Mouse (Mus musculus): ENCODE data around the gene Arxes1. TPM values are rescaled to one million over a fixed set of nuclear protein-coding genes. Genes with fewer than 3 reads are reported as not detected.
A peak's percentile ranks its signal among the peaks of the same experiment; 100 is the strongest.
"Not testable (repeated sequence)": the region's sequence is repeated elsewhere in the genome, so short reads cannot be mapped to it uniquely, and the experiment has no call there.

Arxes1 gene
- polyA plus RNA-seq (2011; ENCODE audit: insufficient read length, low read depth, missing spikeins): 3.6 and 12.2 TPM in 2 replicates

- H3K4me3 ChIP-seq (ENCODE audit: insufficient read depth, low read length): peak within 1 kb of the TSS; percentile 34; the same call in 1 of the 2 replicates
- H3K27ac ChIP-seq (ENCODE audit: insufficient read depth, low read length); H3K4me1 ChIP-seq (ENCODE audit: control insufficient read depth, insufficient read depth, low read length): not testable (repeated sequence)
Observed at GRCm38 (mm10) chrX:136032799-136033763, at the start of gene Arxes1. Arxes1 (plus strand) TSS chrX:136033367.

GRCm38 (mm10) chrX:135984539-135985260, 48.5 kb upstream of the Arxes1 start:
- TF ChIP-seq CTCF (IDR thresholded peaks at IDR 0.05; ENCODE audit: borderline replicate concordance, insufficient read depth, low read length): no peak
- no peak for TF ChIP-seq POLR2A (IDR thresholded peaks at IDR 0.05; ENCODE audit: low read depth, low read length)
- Histone ChIP-seq H3K4me1 (ENCODE audit: control insufficient read depth, insufficient read depth, low read length) (no peaks in the 10 kb centered on the region), H3K4me3 (ENCODE audit: insufficient read depth, low read length) (no peak overlapping the region), H3K27ac (ENCODE audit: insufficient read depth, low read length) (no peak overlapping the region)

GRCm38 (mm10) chrX:135986267-135986666, 46.9 kb upstream of the Arxes1 start:
- H3K4me1 ChIP-seq (ENCODE audit: control insufficient read depth, insufficient read depth, low read length): no peaks in the 10 kb centered on the region
- no peak for TF ChIP-seq POLR2A (IDR thresholded peaks at IDR 0.05; ENCODE audit: low read depth, low read length)
- TF ChIP-seq CTCF (IDR thresholded peaks at IDR 0.05; ENCODE audit: borderline replicate concordance, insufficient read depth, low read length): no peak

GRCm38 (mm10) chrX:135990661-135991060, 42.5 kb upstream of the Arxes1 start:
- Histone ChIP-seq H3K4me3 (ENCODE audit: insufficient read depth, low read length) (no peak overlapping the region), H3K4me1 (ENCODE audit: control insufficient read depth, insufficient read depth, low read length) (no peaks in the 10 kb centered on the region), H3K27ac (ENCODE audit: insufficient read depth, low read length) (no peak overlapping the region)
- TF ChIP-seq POLR2A (IDR thresholded peaks at IDR 0.05; ENCODE audit: low read depth, low read length) (no peak), CTCF (IDR thresholded peaks at IDR 0.05; ENCODE audit: borderline replicate concordance, insufficient read depth, low read length) (no peak)

More at GRCm38 (mm10) chrX:135986267-135986666, 46.9 kb upstream of the Arxes1 start:
- no peak overlapping the region for H3K27ac ChIP-seq (ENCODE audit: insufficient read depth, low read length)
- no peak overlapping the region for H3K4me3 ChIP-seq (ENCODE audit: insufficient read depth, low read length)

- H3K4me3 ChIP-seq (ENCODE audit: insufficient read depth, low read length): not testable (repeated sequence)
Observed at GRCm38 (mm10) chrX:135993192-135993594, 40.0 kb upstream of the Arxes1 start.

GRCm38 (mm10) chrX:135993664-135994119, 39.5 kb upstream of the Arxes1 start, which contains the start of gene Arxes2:
Arxes2 (plus strand) TSS chrX:135993824.
- not testable (repeated sequence) for H3K27ac ChIP-seq (ENCODE audit: insufficient read depth, low read length); H3K4me1 ChIP-seq (ENCODE audit: control insufficient read depth, insufficient read depth, low read length)
- H3K4me3 ChIP-seq (ENCODE audit: insufficient read depth, low read length): peak within 1 kb of the TSS; percentile 42

More at GRCm38 (mm10) chrX:135993192-135993594, 40.0 kb upstream of the Arxes1 start:
- H3K4me1 ChIP-seq (ENCODE audit: control insufficient read depth, insufficient read depth, low read length); H3K27ac ChIP-seq (ENCODE audit: insufficient read depth, low read length): not testable (repeated sequence)

- Histone ChIP-seq H3K4me1 (ENCODE audit: control insufficient read depth, insufficient read depth, low read length) (no peaks in the 10 kb centered on the region), H3K4me3 (ENCODE audit: insufficient read depth, low read length) (no peak overlapping the region), H3K27ac (ENCODE audit: insufficient read depth, low read length) (no peak overlapping the region)
- TF ChIP-seq POLR2A (IDR thresholded peaks at IDR 0.05; ENCODE audit: low read depth, low read length): no peak
- TF ChIP-seq CTCF (IDR thresholded peaks at IDR 0.05; ENCODE audit: borderline replicate concordance, insufficient read depth, low read length): no peak
Observed at GRCm38 (mm10) chrX:136007199-136007843, 25.8 kb upstream of the Arxes1 start.

GRCm38 (mm10) chrX:136014392-136014791, 18.8 kb upstream of the Arxes1 start:
- Histone ChIP-seq H3K4me1 (ENCODE audit: control insufficient read depth, insufficient read depth, low read length) (no peaks in the 10 kb centered on the region), H3K27ac (ENCODE audit: insufficient read depth, low read length) (no peak overlapping the region), H3K4me3 (ENCODE audit: insufficient read depth, low read length) (no peak overlapping the region)
- TF ChIP-seq CTCF (IDR thresholded peaks at IDR 0.05; ENCODE audit: borderline replicate concordance, insufficient read depth, low read length) (no peak), POLR2A (IDR thresholded peaks at IDR 0.05; ENCODE audit: low read depth, low read length) (no peak)

GRCm38 (mm10) chrX:136030331-136030730, 2.8 kb upstream of the Arxes1 start:
- no peak overlapping the region for H3K27ac ChIP-seq (ENCODE audit: insufficient read depth, low read length)
- no peak overlapping the region for H3K4me3 ChIP-seq (ENCODE audit: insufficient read depth, low read length)
- TF ChIP-seq POLR2A (IDR thresholded peaks at IDR 0.05; ENCODE audit: low read depth, low read length) (no peak), CTCF (IDR thresholded peaks at IDR 0.05; ENCODE audit: borderline replicate concordance, insufficient read depth, low read length) (no peak)
- no peaks in the 10 kb centered on the region for H3K4me1 ChIP-seq (ENCODE audit: control insufficient read depth, insufficient read depth, low read length)
